Mouse (Mus musculus) cerebellum, adult 2 months (tissue): ENCODE data around the gene Kdelr2.

Source experiments
- CTCF ChIP-seq: fragments of 200-500 bp; IDR thresholded peaks from 2 replicates; pipeline ENCODE4 v1.5.1; 2011; ENCODE audit warnings: low read depth, mild to moderate bottlenecking, control low read depth, low read length, moderate library complexity, borderline replicate concordance; ENCODE audit not compliant: insufficient read depth
- POLR2A ChIP-seq: fragments of 200-500 bp; IDR thresholded peaks from 2 replicates; pipeline ENCODE4 v1.6.1; 2011; ENCODE audit warnings: low read length, control low read depth, borderline replicate concordance; ENCODE audit not compliant: insufficient read depth

DNA sequence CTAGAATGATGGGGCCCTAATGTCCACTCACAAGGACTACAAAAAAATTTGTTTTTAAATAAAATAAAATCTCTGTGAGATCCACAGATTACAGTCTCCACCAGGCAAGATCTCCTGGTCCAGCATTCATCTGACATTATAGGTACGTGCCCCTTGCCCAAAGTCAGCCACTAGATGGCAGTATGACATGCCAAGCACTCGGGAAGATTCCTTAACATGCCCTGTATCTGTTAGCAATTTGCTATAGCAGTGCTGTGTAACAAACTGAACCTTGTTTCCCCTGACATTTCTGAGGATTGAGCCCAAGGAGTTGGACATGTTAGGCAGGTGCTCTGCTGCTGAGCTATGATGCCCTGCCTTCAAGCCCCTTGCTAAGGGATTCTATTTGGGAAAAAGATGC lies 8.0 kb upstream of the Kdelr2 start:
- no peak; the same call in 1 of the 2 replicates for TF ChIP-seq CTCF
- no peak for TF ChIP-seq POLR2A
